Mouse (Mus musculus) embryonic facial prominence, embryonic 13.5 days (tissue): ENCODE results near the gene Ptcd2. TPM values are rescaled to one million over a fixed set of nuclear protein-coding genes. Genes with fewer than 3 reads are reported as not detected.

Experiments
- ATAC-seq: fragments of 200-750 bp; cut with Nextera tagmentation; 2 replicates; pipeline ENCODE4 v1.8.0; 2017; ENCODE audit warnings: low read depth; ENCODE audit not compliant: insufficient number of reproducible peaks, insufficient read depth, low FRiP score, low TSS enrichment
- H3K27ac ChIP-seq: fragments of 300-500 bp; sonication (generic); 2 replicates; pipeline ENCODE4 v1.5.1; 2015; ENCODE audit warnings: moderate library complexity, mild to moderate bottlenecking, inconsistent platforms
- H3K27me3 ChIP-seq: fragments of 300-500 bp; sonication (generic); 2 replicates; pipeline ENCODE4 v1.6.1; 2015; ENCODE audit warnings: mild to moderate bottlenecking, inconsistent platforms
- H3K36me3 ChIP-seq: fragments of 300-500 bp; sonication (generic); 2 replicates; pipeline ENCODE4 v1.6.1; 2015; ENCODE audit warnings: mild to moderate bottlenecking, inconsistent platforms
- H3K4me1 ChIP-seq: fragments of 300-500 bp; sonication (generic); 2 replicates; pipeline ENCODE4 v1.6.1; 2015; ENCODE audit warnings: inconsistent platforms
- H3K4me2 ChIP-seq: fragments of 300-500 bp; sonication (generic); 2 replicates; pipeline ENCODE4 v1.6.1; 2015; ENCODE audit warnings: moderate library complexity, mild to moderate bottlenecking, inconsistent platforms
- H3K4me3 ChIP-seq: fragments of 300-500 bp; sonication (generic); 2 replicates; pipeline ENCODE4 v1.5.1; 2015; ENCODE audit warnings: mild to moderate bottlenecking, inconsistent platforms
- H3K9ac ChIP-seq: fragments of 300-500 bp; sonication (generic); 2 replicates; pipeline ENCODE4 v1.6.1; 2015; ENCODE audit warnings: mild to moderate bottlenecking, inconsistent platforms
- H3K9me3 ChIP-seq: fragments of 300-500 bp; sonication (generic); 2 replicates; pipeline ENCODE4 v1.6.1; 2016; ENCODE audit warnings: inconsistent platforms
- WGBS: fragments of 180-500 bp; shearing (Covaris S2); methylation state at CpG from one replicate; pipeline ENCODE4 v1.1.7; 2015; ENCODE audit warnings: mixed read lengths; 5-methylcytosine and 5-hydroxymethylcytosine counted together
- polyA plus RNA-seq: library from polyadenylated mRNA; unstranded; fragments of >200 nt; fragmentation: Nextera tagmentation; extraction: Ambion mirVana; gene quantifications from 2 replicates; pipeline ENCODE4 v1.2.1, GENCODE M21; 2015

Gene Ptcd2
- polyA plus RNA-seq, result 44.7 and 45.8 TPM in 2 replicates

DNA sequence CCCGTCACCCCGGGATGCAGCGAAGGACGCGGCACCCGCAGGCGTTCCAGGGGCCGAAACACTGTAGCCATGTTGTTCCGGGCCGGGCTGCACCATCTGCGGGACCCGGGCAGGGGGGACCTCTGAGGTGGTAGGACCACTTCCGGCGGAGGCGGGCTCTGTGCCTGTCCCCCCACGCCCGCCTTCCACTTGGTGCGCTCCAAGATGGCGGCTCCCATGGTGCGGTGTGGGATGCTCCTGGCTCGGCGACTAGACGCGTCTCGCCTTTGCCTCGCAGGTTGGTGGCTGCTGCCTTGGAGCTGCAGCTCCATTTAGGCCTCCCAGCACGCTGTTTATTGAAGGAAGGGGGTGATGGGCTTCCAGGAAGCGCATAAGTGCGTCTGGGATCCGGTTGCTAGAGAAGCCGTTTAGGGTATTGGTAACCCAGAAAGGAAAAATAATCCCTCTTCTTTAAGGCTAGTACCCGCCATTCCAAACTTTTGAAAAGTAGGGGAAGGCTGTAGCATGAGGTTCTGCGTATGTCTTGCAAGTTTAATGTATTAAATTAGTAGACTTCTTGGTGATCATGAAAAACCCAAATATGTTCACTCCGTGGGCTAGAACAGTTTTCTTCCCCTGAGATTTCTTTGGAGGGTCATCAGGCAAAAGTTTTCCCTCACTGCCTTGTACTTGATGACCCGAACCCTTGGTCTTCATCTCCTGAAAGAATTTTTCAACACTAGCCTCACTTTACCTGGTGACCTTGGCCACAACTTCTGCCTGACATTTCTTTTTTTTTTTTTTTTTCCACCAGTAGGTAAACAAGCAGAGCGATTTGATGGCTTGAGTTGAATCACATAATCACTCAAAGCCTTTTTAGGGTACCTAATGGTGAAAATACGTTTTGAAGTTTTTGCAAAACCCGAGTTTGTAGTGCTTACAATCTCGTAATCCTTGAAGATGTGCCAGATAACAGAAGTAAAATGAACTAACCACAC, at the start of gene Ptcd2, which contains the start of gene Mrps27:
Gene Ptcd2 (minus strand): TSS at position 107 of the 977 bp plus-strand sequence.
Gene Mrps27 (plus strand): TSS at position 188 of the 977 bp plus-strand sequence.
- peak within 1 kb of the TSS; percentile 76 for H3K9ac ChIP-seq
- peak within 1 kb of the TSS; percentile 53 for H3K4me3 ChIP-seq
- no peaks in the 10 kb centered on the region for H3K27me3 ChIP-seq
- H3K4me1 ChIP-seq, result peaks cover 14% of the 10 kb centered on the region
- H3K9me3 ChIP-seq, result no peaks in the 10 kb centered on the region
- H3K27ac ChIP-seq, result peak within 1 kb of the TSS; percentile 82
- 3% methylated on average over 39 of the region's 39 CpGs for WGBS
- ATAC-seq, result peak; percentile 95
- H3K4me2 ChIP-seq, result peak within 1 kb of the TSS; percentile 78
- H3K36me3 ChIP-seq, result peaks cover 42% of the 10 kb centered on the region

DNA sequence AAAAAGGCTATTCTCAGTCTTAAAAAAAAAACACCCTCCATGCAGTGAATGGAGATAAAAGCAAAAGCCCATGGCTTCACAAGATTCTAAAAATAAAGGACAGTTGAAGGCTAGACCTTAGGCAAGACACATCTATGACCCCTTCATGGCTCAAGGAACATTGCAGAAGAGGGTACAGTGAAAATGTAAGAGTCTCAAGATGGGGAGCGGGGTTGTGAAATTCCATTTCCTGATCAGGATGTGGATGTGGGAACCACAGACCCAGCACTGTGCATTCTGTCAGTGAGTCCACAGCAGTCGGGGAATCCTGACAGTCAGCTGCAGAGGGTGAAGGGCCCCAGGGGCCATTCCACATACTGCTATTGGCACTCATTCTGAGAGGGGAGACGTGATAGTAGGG, 48.6 kb upstream of the Ptcd2 start:
- no peak overlapping the region for H3K27ac ChIP-seq
- no peak overlapping the region for H3K4me2 ChIP-seq
- H3K9me3 ChIP-seq, result no peaks in the 10 kb centered on the region
- H3K4me1 ChIP-seq, result peaks cover 37% of the 10 kb centered on the region
- H3K27me3 ChIP-seq, result no peaks in the 10 kb centered on the region
- H3K9ac ChIP-seq, result no peak overlapping the region
- 75% methylated on average over 3 of the region's 3 CpGs for WGBS
- H3K4me3 ChIP-seq, result no peak overlapping the region
- H3K36me3 ChIP-seq, result 0 out of 2 replicates have a peak, but pooled peaks cover 3% of the 10 kb centered on the region
- ATAC-seq, result no peak

DNA sequence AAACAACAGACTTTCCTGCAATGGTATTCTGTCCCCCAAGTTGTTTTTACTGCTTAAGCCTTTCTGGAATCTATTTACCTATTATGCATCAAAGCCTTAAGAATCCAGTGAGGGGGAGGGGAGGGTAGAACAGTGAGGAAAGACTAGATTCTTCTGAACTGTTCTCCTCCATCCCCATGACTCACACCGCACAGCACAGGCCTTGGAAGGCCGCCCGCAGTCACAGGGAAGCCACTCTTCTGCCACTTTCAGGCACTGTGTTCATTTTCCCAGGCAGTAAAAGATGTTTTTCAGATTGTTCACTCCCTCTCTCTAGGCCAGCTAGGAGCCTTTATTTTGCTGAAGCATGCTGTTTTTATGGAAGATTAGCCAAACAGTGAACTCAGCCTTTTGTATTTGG, 46.9 kb upstream of the Ptcd2 start:
- Histone ChIP-seq H3K9ac (no peak overlapping the region), H3K4me2 (no peak overlapping the region), H3K4me1 (peaks cover 33% of the 10 kb centered on the region), H3K9me3 (no peaks in the 10 kb centered on the region), H3K27ac (peak overlapping the region; percentile 68), H3K36me3 (0 out of 2 replicates have a peak, but pooled peaks cover 3% of the 10 kb centered on the region), H3K27me3 (no peaks in the 10 kb centered on the region), H3K4me3 (no peak overlapping the region)
- WGBS, result 40% methylated on average over 3 of the region's 3 CpGs
- ATAC-seq, result no peak

DNA sequence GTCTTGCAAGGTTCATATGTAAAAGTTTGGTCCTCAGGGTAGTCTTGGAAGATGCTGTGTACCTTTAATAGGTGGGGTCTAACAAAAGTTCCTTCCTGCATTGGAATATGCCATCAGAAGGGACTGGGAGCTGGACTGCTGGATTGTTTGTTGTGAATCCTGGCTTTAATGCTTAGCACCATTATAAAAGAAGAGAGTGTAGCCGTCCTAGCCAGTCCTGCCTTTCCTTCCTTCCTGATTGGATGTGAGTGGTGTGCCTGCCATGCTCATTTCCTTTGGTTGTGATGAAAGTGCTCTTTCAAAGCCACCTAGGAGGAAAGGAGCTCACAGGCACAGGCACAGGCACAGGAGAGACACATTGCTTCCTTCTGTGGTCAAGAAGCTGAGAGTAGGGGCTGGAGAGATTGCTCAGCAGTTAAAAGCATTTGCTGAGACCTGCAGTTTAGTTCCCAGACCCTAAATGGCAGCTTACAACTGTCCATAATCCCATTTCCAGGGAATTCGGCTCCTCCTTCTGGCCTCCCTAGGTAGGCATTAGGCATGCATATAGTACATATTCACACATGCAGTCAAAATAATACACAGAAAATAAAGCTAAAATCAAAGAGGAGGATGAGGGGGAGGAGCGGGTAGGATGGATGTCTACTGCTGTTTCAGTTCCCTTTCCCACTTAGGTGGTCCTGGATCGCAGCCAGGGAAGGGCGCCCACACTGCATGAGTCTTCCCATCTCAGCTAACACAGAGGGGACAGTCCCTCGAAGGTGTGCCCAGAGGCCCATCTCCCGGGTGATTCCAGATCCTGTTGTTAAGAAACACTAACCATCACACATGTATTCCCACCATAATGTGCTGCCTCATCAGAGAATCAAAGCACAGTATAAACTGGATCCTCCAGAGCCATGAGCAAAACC, 43.7 kb upstream of the Ptcd2 start:
- no peak overlapping the region for H3K27ac ChIP-seq
- no peaks in the 10 kb centered on the region for H3K27me3 ChIP-seq
- H3K9me3 ChIP-seq, result no peaks in the 10 kb centered on the region
- H3K36me3 ChIP-seq, result 0 out of 2 replicates have a peak, but pooled peaks cover 3% of the 10 kb centered on the region
- peaks cover 19% of the 10 kb centered on the region for H3K4me1 ChIP-seq
- 65% methylated on average over 7 of the region's 7 CpGs for WGBS
- no peak for ATAC-seq
- no peak overlapping the region for H3K9ac ChIP-seq
- H3K4me3 ChIP-seq, result no peak overlapping the region
- H3K4me2 ChIP-seq, result no peak overlapping the region

DNA sequence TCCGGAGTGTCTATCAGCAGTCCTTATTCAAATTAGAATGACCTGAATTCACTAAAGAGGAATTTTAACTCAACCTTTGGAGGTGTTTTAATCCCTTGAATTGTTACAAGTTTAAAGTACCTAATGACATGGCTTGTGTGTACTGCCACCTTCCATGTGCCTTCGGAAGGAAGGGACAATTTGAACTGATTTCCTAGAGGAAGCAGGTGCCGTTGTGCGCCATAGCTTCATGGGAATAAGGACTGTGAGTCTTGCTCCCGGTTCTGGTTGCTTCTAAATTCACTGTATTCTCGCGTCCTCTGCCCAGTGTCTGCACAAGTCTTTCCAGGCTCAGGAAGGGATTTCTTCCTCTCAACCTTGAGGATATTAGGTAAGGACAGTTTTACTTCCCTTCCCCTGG, 41.8 kb upstream of the Ptcd2 start:
- ATAC-seq, result no peak
- H3K9ac ChIP-seq, result no peak overlapping the region
- no peak overlapping the region for H3K4me3 ChIP-seq
- no peaks in the 10 kb centered on the region for H3K27me3 ChIP-seq
- H3K36me3 ChIP-seq, result peaks cover 7% of the 10 kb centered on the region; the same call in 1 of the 2 replicates
- H3K4me1 ChIP-seq, result peaks cover 15% of the 10 kb centered on the region
- no peaks in the 10 kb centered on the region for H3K9me3 ChIP-seq
- 84% methylated on average over 7 of the region's 7 CpGs for WGBS
- no peak overlapping the region for H3K4me2 ChIP-seq
- no peak overlapping the region for H3K27ac ChIP-seq

DNA sequence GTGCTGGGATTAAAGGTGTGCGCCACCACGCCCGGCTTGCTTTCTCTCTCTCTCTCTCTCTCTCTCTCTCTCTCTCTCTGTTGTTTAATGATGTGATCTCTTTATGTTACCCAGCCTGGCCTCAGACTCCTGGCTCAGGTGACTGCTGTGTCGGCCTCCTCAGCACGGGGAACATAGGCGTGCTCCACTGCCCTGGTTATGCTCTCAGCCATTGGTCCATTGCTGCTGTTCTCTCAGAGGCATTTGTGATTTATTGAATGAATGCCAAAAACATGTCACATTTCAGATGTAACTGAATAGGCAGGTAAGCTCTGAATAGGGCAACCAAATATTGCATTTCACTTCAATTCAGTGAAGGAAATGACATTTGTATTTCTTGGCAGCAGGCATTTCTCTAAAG, 41.4 kb upstream of the Ptcd2 start:
- H3K36me3 ChIP-seq, result peaks cover 11% of the 10 kb centered on the region; the same call in 1 of the 2 replicates
- no peaks in the 10 kb centered on the region for H3K9me3 ChIP-seq
- no peaks in the 10 kb centered on the region for H3K27me3 ChIP-seq
- peak; percentile 62; the same call in 1 of the 2 replicates for ATAC-seq
- H3K4me3 ChIP-seq, result no peak overlapping the region
- no peak overlapping the region for H3K27ac ChIP-seq
- H3K4me2 ChIP-seq, result no peak overlapping the region
- no peak overlapping the region for H3K9ac ChIP-seq
- peaks cover 11% of the 10 kb centered on the region for H3K4me1 ChIP-seq
- 80% methylated on average over 6 of the region's 6 CpGs for WGBS

DNA sequence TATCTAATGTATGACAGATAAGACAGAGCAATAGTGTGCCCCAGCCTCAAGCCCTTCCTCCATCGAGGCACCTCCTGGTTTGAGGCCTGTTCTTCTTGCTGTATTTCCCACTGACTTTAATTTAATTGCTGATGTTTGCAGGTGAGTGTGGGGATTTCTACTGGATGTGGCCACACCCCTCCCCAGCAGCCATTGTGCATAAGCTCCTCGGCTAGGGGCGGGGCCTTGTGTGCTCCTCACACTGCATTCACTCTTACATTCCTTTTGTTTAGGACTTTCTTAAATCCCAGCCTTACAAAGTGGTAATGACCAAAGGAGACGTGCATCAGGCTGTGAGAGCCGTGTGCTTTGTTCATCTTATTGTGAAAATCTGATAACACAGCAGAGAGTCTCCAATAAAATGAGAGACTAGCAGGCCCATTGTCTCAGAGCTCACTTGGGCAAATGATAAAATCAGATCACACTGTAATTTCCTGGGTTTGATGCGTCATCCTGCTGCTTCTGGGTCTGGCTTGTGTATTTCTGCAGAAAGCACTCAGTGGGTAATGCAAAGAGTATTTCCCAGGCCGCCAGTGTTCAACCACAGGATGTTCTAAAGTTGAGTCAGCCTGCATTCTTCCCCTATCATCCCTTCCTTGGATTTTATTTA, 40.2 kb upstream of the Ptcd2 start:
- Histone ChIP-seq H3K9me3 (no peaks in the 10 kb centered on the region), H3K27ac (no peak overlapping the region), H3K36me3 (peaks cover 19% of the 10 kb centered on the region; the same call in 1 of the 2 replicates), H3K4me2 (no peak overlapping the region), H3K4me1 (peaks cover 9% of the 10 kb centered on the region), H3K9ac (no peak overlapping the region), H3K27me3 (no peaks in the 10 kb centered on the region), H3K4me3 (no peak overlapping the region)
- no peak for ATAC-seq
- 74% methylated on average over 7 of the region's 7 CpGs for WGBS

DNA sequence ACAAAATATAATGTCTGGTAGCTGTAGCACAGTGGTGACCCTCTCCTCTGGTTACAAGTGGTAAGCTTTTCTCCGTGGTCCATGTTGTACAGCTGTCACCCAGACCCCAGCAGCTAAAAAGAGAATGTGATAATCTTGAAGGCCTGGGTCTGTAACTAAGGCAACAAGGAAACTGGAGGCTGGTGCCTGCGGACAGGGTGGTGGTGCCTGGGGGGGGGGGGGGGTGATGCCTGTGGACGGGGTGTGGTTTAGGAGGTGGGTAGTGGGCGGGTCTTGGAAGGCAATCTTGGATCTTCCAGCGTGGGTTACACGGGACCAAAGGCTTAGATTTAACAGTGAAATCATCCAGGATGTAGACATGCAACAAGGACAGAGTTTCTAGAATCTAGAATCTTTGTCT, 37.9 kb upstream of the Ptcd2 start:
- H3K27me3 ChIP-seq, result no peaks in the 10 kb centered on the region
- peaks cover 20% of the 10 kb centered on the region; the same call in 1 of the 2 replicates for H3K36me3 ChIP-seq
- no peak overlapping the region for H3K27ac ChIP-seq
- no peak for ATAC-seq
- no peaks in the 10 kb centered on the region for H3K4me1 ChIP-seq
- H3K9me3 ChIP-seq, result no peaks in the 10 kb centered on the region
- no peak overlapping the region for H3K4me2 ChIP-seq
- 65% methylated on average over 6 of the region's 6 CpGs for whole genome bisulfite sequencing
- no peak overlapping the region for H3K9ac ChIP-seq
- no peak overlapping the region for H3K4me3 ChIP-seq

DNA sequence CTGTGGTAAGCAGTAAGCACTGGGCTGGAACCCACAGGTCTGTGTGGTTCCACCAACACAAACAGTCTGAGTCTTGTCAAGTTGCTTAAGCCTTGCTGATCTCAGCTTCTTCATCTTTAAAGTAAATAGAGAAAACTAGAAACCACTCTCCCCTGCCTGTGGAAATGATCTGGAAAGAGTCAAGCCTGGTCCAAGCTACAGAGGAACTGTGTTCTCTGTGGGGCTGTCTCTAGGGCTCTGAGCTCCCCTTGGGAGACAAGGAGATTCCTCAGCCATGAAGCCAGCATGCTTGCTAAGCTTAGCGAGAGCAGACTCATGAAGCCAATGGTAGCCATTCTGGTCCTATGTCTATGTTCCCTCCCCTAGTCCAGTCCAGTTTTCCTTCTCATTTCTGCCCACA, 33.7 kb upstream of the Ptcd2 start:
- peaks cover 6% of the 10 kb centered on the region; the same call in 1 of the 2 replicates for H3K4me1 ChIP-seq
- H3K4me2 ChIP-seq, result no peak overlapping the region
- H3K27ac ChIP-seq, result no peak overlapping the region
- H3K36me3 ChIP-seq, result peaks cover 20% of the 10 kb centered on the region; the same call in 1 of the 2 replicates
- H3K9me3 ChIP-seq, result no peaks in the 10 kb centered on the region
- no peaks in the 10 kb centered on the region for H3K27me3 ChIP-seq
- ATAC-seq, result no peak
- H3K9ac ChIP-seq, result no peak overlapping the region
- H3K4me3 ChIP-seq, result no peak overlapping the region
- WGBS, result 96% methylated on average over 1 of the region's 1 CpGs

DNA sequence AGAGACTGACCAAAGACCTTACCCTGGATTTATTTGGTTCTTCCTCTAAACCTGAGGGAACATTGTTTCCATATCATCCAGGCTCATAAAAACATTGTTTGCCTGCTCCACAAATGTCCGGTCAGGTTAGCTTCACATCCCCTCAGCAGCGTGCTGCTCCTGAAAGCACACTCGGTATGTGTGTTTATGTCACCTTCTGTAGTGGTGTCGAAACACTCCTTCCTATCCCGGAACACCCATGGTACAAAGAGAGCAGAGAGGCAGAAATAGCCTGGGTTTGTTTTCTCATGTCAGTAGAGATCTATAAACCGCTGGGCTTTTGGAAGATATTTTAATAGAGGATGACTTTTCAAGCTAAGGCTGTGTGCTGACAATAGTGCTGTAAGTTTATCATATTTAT, 32.5 kb upstream of the Ptcd2 start:
- 93% methylated on average over 6 of the region's 6 CpGs for WGBS

DNA sequence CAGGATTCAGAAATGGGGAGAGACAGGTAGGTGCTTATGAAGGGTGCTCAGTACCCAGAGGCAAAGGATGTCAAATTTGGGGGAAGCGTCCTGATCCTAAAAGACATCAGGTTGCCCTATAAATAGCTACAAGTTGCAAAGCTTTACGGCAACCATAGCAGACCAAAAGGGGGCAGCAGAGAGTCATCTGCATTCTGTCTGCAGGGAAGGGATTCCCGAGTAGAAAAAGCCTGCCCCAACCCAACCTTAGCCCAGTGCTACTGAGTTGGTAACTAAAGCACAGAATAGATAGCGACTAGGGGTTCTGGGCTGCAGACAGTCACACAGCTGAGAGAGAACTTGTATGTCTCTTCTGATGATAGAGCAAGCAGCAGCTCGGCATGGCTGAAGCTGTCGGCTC, 31.0 kb upstream of the Ptcd2 start:
- no peak for ATAC-seq

More for the DNA sequence above, 32.5 kb upstream of the Ptcd2 start:
- no peak overlapping the region for H3K4me3 ChIP-seq
- H3K9ac ChIP-seq, result no peak overlapping the region
- no peak overlapping the region for H3K4me2 ChIP-seq
- no peaks in the 10 kb centered on the region for H3K9me3 ChIP-seq
- H3K36me3 ChIP-seq, result peaks cover 20% of the 10 kb centered on the region; the same call in 1 of the 2 replicates
- H3K4me1 ChIP-seq, result peaks cover 7% of the 10 kb centered on the region; the same call in 1 of the 2 replicates
- H3K27me3 ChIP-seq, result no peaks in the 10 kb centered on the region
- no peak for ATAC-seq
- H3K27ac ChIP-seq, result no peak overlapping the region

More for the DNA sequence above, 31.0 kb upstream of the Ptcd2 start:
- Histone ChIP-seq H3K4me2 (no peak overlapping the region), H3K27me3 (no peaks in the 10 kb centered on the region), H3K27ac (no peak overlapping the region), H3K36me3 (peaks cover 15% of the 10 kb centered on the region; the same call in 1 of the 2 replicates), H3K4me1 (peaks cover 7% of the 10 kb centered on the region; the same call in 1 of the 2 replicates), H3K4me3 (no peak overlapping the region), H3K9me3 (no peaks in the 10 kb centered on the region), H3K9ac (no peak overlapping the region)
- 33% methylated on average over 6 of the region's 6 CpGs for WGBS
